Mouse (Mus musculus) splenic B cell, adult 2 months (primary cell): Measurements from ENCODE around the gene Kcnab1.

ENCODE experiments used
- DNase-seq: peaks from one replicate; pipeline ENCODE4 v3.0.0-alpha.2; 2011; ENCODE audit warnings: low read depth, low spot score
- H3K27me3 ChIP-seq: 2 replicates; pipeline ENCODE4 v1.6.1; 2012; ENCODE audit warnings: mild to moderate bottlenecking, low read length, moderate library complexity, mixed read lengths; ENCODE audit not compliant: control insufficient read depth, poor library complexity, insufficient read depth, severe bottlenecking
- H3K36me3 ChIP-seq: 2 replicates; pipeline ENCODE4 v1.6.1; 2012; ENCODE audit warnings: mild to moderate bottlenecking, low read length, moderate library complexity, mixed read lengths; ENCODE audit not compliant: control insufficient read depth, poor library complexity, insufficient read depth, severe bottlenecking

Gene Kcnab1

DNA sequence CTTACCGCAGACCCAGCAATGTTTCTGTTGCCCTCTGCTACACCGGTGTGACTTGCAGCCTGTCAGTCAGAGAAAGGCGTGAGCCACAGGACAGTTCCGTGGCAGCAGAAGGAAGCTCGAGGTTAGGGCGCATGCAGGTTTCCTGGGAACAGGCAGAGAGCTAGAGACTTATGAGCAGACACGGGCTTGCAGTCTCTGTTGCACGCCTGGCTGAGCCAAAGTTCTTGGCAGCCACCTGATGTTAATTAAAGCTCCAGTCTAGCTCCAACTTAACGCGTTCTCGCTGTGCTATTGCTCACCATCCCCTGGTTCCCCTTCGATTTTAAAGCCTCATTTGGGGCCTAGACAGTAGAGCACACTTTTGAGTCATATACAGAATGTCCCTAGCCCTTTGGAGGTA lies 65.4 kb downstream of the Kcnab1 start:
- H3K27me3 ChIP-seq = no peaks in the 10 kb centered on the region
- no peak for DNase-seq

DNA sequence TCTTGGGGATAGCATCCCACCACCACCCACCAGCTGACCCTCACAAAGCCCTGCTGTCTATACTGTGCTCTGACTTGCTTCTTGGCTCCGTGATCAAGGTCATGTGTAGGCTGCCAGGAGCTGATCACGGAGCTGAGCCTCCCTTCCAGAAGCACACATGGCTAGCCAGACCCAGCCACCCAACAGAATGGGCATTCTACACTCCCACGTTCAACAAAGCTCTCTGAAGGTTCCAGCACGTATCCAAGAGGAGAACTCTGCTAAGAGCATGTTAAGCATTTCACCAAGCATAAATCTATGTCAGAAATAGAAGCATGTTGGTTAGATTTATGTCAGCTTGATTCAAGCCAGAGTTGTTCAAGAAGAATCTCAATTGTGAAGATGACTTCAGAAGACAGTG lies 66.6 kb downstream of the Kcnab1 start:
- DNase-seq = no peak
- no peaks in the 10 kb centered on the region for H3K36me3 ChIP-seq
- H3K27me3 ChIP-seq = no peaks in the 10 kb centered on the region

More for the DNA sequence above, 65.4 kb downstream of the Kcnab1 start:
- H3K36me3 ChIP-seq = no peaks in the 10 kb centered on the region

DNA sequence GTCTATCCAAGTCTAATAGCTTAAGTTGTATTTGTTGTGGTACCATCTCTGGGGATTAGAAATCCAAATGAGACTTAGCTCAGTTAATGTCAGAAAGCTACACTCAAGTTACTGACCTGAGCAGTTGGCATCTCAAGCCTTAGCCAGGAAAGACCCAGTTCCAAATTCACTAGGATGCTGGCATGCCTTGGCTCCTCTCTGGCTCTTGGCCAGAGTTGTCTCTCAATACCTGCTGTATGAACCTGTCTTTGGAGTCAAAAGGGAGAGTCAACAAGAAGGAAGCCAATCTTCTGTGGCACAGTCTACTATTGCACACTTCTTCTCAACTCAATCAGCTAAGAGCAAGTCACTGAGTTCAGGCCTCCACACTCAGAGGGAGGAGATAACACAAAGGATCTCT lies 67.7 kb downstream of the Kcnab1 start:
- no peaks in the 10 kb centered on the region for H3K36me3 ChIP-seq
- no peak for DNase-seq
- no peaks in the 10 kb centered on the region for H3K27me3 ChIP-seq

DNA sequence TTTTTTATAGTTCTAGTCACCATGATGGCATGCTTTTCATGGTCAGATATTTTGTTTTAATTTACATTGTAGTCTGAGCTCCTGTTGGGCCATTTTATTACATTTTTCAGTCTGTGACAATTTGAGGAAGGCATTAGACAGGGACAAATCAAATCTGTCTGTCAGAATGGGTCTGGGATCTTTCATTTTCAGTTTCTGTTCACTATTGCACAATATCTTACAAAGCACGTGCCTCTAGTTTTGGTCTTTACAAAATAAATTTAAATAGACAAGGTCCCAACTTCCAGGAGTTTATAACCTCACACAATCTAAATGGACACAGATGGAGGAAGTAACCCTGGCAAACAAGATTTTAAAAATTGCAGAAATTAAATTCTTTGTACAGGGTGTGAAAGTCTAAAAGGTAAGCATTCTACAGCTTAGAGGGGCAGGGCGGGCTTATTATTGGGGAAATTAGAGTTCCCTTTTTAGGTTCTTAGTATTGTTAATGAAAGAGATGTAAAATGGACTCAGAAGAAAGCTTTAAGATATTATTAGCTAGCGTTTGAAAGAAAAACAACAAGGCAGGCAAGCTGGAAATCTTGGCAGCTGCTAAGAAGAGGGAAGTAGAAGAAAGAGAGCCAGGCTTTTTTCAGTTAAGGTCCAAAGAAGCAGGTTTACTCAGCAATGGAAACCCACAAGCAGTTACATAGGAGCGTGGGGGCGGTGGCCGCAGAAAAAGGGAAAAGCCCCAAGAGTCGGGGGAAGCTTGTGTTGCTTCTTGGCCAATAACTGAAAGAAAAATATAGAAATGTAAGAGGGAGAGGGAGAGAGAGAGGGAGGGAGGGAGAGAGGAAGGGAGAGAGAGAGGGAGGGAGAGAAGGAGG lies 78.9 kb downstream of the Kcnab1 start:
- H3K27me3 ChIP-seq = no peaks in the 10 kb centered on the region
- H3K36me3 ChIP-seq = no peaks in the 10 kb centered on the region
- no peak for DNase-seq

DNA sequence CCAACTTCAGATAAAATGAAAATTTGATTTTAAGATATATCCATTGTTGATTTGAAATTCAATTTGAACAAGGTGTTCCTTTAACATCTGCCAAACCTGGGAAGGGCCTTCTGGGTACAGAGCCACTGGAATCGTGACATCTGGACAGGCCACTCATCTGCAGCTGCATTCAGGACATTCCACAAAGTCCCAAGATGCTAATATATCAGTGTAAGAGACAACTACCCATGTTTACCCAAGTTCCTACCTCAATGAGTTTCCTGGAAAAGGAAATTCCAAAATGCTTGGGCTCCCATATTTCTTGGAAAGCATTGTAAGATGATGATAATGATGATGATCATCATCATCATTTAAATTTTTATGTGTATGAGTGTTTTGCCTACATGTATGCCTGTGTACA lies 91.4 kb downstream of the Kcnab1 start:
- Histone ChIP-seq H3K27me3 (no peaks in the 10 kb centered on the region), H3K36me3 (no peaks in the 10 kb centered on the region)
- DNase-seq = no peak

DNA sequence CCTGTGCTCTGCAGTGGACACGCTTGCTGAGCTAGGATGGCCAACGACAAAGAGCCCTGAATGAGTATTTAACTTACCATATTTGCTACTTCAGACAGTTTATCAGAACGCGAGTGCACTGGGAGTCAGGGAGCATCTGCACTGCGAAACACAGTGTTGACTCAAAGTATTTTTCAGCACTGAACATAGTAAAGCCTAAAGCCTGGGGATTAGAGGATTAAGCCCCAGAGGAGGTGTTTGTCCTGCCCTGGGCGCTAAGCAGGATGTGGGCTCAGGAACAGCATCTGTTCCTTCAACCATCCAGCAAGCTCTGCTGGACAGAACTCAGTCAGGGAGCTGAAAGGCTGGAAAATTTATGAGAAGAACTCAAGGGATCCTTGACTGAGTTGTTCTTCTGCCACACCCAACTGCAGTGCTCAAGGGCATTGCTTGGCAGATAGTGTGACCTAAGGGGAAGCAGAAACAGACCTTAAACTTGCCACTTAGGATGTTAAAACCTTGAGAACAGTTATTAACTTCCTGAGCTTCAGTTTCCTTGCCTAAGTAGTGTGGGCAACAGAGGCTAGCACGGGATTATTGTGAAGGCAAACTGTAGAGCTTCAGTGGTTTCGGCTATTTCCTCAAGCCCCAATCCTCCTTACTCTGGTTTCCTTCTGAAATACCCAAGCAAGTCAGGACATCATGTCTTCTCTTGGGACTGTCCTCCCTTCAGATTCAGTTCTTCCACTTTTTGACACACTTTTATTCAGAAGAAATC lies 94.4 kb downstream of the Kcnab1 start:
- no peaks in the 10 kb centered on the region for H3K27me3 ChIP-seq
- no peaks in the 10 kb centered on the region for H3K36me3 ChIP-seq
- no peak for DNase-seq

DNA sequence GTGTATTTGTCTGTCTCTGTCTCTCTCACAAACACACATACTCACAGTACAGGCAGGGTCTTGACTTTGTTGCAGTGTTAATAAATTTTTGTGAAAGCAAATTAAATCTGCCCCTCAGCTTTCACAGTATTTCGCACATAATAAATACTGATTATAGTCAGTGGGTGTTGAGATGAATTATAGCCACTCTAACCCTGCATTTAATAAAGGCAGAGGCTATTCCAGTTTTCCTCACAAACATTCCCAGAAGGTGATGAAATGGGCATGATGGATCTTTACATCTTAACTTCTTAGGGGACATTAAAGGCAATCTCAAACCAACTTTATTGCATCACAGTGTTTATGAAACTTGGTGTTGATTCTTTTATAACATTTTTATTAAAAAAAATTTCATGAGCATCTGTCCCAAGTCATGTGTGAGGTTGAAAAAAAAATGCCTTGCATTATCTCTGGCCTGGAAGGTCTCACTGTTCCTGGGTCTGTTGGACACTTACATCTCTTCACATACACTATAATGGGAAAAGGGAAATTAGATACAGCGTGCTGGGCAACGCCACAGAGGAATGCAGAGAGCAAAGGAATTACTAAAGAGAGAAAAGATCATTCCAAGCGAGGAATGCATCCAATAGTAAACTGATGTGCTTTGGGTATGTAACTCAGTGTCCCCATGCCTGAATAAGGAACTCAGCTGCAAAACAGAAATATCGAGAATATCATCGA lies 95.3 kb downstream of the Kcnab1 start:
- Histone ChIP-seq H3K36me3 (no peaks in the 10 kb centered on the region), H3K27me3 (no peaks in the 10 kb centered on the region)
- no peak for DNase-seq

DNA sequence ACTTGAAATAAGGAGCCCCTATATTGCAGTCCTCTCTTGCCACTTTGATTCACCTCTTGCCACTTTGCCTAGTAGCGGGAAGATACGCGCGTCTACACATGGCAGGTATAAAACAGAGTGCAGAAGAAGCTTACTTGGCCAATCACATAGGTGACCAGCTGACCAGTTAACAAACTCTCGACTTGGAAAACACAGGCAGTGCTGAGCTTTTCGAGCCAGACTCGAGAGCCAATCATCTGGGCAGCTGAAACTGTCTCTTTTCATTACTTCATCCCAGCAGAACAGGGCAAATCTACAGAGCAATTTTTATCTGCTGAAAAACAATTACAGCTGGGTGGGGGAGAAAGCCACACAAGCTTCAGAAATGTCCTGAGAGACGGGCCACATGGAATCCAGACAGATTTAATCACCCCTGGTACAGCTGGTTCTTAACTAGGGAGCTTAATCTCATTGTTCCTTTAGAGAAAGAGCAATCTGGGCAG lies 96.4 kb downstream of the Kcnab1 start:
- H3K27me3 ChIP-seq = no peaks in the 10 kb centered on the region
- no peaks in the 10 kb centered on the region for H3K36me3 ChIP-seq
- DNase-seq = no peak

DNA sequence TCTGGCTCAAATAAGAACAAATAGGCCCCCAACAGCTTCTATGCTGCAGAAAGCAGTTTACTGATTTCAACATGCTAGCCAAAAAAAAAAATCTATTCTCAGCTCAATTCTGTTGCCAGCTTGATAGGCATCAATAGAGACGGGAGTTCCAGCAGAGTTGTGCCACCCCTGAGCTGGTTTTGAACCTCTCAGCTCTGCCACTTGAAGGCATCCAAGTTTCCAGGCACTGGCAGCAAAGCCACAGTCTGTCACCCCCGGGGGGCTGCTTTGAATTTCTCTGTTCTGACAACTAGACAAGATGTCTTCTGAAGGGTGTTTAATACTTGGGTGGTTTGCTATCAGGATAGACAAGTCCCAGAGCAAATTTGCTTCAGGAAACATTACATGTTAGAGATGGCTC lies 104.5 kb downstream of the Kcnab1 start:
- H3K36me3 ChIP-seq = no peaks in the 10 kb centered on the region
- H3K27me3 ChIP-seq = no peaks in the 10 kb centered on the region
- no peak for DNase-seq

DNA sequence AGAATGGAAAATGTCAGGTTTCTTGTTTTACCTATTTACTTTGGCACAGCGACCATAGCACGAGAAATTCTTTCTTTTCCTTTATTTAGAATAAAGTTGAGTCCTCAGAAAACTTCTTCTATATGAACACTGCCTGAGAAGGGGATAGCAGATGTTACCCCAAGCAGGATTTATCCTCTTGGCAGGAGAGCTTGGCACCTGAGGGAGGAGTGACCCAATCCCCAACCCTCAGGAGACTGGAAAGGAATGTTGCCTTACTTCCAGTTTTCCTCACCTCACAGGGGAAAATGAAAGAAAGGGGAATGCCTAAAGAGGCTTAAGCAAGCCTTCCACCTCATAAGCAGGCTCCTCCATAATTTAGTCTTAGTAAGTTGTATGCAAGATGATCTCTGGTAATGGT lies 105.5 kb downstream of the Kcnab1 start:
- Histone ChIP-seq H3K27me3 (no peaks in the 10 kb centered on the region), H3K36me3 (no peaks in the 10 kb centered on the region)
- DNase-seq = no peak

DNA sequence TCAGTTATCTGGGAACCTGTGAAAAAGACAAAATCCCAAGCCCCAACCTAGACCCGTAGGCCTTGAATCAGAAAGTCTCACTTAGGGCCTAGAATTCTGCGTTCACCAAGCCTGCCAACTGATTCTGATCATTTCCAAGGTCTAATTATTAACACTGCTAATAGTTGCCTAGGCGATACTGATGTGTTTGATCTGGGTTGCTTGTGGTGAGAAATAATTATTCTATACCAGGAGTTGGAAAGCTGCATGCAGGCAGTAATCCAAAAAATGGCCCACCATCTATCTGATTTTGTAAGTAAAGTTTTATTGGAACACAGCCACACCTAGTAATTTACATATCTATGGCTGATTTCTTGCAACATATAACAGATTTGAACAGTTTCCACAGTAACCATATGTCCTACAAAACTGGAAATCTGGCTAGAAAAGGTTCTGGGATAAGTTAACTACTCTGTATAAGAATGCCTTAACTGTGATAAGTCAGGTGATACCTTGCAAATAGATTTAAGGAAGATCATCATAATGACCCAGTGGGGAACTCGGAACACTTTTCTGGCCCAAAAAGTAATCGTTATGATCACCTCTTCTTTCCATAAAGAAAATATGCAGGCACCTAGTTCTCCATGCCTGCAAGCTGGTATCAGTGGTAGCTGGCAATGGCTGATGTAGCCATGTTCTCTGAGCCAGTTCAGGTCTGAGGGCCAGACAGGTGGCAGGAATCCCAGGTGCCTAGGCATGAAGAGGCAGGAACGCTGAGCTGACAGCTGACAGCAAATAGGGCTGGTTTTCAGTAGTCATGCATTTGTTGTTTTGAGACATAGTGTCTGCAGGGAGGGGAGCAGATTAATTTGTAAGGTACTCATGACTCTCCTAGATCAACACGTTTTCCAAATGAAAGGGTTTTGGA lies 108.7 kb downstream of the Kcnab1 start:
- no peaks in the 10 kb centered on the region for H3K27me3 ChIP-seq
- no peaks in the 10 kb centered on the region for H3K36me3 ChIP-seq
- DNase-seq = no peak

DNA sequence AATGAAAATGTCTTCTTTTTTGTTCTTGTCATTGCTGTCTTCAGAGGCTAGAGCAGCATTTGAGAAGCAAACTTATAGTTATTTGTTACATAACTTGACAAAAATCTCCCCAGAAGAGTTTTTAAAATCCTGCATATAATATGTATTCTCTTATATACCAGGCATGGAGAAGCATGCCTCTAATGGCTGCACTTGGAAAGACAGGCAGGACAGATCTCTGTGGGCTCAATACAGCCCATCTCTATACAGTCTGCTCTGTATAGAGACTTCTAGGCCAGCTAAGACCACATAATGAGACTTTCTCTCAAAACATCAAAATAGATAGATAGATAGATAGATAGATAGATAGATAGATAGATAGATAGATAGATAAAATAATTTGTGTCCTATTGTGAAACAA lies 111.1 kb downstream of the Kcnab1 start:
- H3K36me3 ChIP-seq = no peaks in the 10 kb centered on the region
- no peak for DNase-seq

DNA sequence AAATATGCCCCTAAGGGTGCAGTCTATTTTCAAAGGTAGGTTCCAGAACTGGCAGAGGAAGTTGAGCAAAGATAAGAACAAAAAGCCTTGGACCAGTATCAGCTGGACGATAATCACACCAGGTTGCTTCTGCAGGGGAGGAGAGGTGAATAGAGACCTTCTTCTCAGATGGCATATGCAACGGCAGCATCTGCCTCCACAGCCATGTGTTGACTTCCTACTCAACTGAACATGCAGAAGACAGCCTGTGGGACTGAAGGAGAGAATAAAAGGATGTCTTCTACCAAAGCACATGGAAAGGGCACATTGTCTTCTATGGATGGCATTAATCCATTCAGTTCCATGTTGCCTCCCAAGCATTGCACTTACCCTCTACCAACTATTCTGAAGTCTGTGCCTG lies 114.5 kb downstream of the Kcnab1 start:
- Histone ChIP-seq H3K27me3 (no peaks in the 10 kb centered on the region), H3K36me3 (no peaks in the 10 kb centered on the region)
- no peak for DNase-seq

More for the DNA sequence above, 111.1 kb downstream of the Kcnab1 start:
- no peaks in the 10 kb centered on the region for H3K27me3 ChIP-seq

DNA sequence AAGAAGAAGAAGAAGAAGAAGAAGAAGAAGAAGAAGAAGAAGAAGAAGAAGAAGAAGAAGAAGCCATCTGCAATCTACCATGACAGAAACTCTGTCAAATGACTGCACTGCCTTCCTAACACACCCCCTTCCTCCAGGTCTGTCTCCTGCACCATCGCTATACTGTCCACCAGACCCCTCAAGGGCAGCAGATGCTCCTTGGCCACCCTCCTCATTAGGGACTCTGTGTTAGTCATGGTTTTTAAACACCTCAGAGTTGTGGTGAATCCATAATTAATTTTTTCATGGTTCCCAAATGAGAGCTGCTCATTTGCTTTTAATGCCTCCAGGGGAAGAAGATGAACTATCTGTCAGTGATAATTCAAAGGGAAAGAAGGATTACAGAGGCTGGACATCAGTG lies 121.8 kb downstream of the Kcnab1 start:
- Histone ChIP-seq H3K27me3 (no peaks in the 10 kb centered on the region), H3K36me3 (no peaks in the 10 kb centered on the region)
- DNase-seq = no peak
